Mouse (Mus musculus) right cerebral cortex, postnatal 25 days (tissue): Measurements from ENCODE around the gene Camk1d.

Source experiments
- DNase-seq: peaks from one replicate; pipeline ENCODE4 v3.0.0; 2022

The Camk1d gene

GRCm38 (mm10) chr2:5458075-5458494 lies 256.2 kb downstream of the Camk1d start:
- DNase-seq = peak; percentile 31

- DNase-seq = no peak
Measured at GRCm38 (mm10) chr2:5456108-5456507, 258.2 kb downstream of the Camk1d start.

GRCm38 (mm10) chr2:5454830-5455229 lies 259.5 kb downstream of the Camk1d start:
- DNase-seq = no peak

DNA sequence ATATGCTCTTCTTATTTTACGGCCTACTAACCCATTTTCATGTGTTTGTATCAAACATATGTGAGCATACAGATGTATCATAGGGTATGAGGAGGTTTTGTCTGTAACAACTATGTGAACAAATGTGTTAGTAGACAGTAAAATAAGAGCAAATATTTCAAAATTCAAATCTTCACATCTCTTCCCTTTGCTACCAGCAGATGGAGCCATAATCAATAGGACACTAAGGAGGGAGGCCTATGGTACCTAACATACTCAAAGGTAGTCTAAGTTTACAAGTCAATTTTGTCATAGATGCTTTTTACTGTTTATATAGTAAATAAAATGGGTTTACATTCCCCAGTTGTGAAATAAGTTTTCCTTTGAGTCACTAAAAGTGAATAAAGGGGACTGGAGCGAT lies 262.7 kb downstream of the Camk1d start:
- no peak for DNase-seq

- DNase-seq = no peak
Measured at GRCm38 (mm10) chr2:5445357-5445756, 269.0 kb downstream of the Camk1d start.

DNA sequence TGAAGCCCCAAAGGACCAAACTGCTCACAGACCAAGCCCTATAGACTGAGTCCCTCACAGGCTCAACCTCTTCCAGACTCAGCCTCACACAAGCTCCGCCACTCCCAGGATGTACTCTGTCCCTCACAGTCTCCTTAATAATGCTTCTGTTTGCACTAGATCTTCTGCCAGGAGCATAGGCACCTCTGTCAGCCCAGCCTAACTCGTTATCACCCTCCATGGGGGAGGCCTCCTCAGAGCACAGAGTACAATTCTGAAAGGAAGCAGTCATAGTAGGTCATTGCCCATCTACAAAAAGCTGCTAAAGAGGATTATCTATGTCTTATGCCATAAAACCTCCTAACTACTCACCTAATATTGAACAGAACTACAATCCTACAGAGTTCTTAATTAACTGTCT lies 276.6 kb downstream of the Camk1d start:
- DNase-seq = no peak

DNA sequence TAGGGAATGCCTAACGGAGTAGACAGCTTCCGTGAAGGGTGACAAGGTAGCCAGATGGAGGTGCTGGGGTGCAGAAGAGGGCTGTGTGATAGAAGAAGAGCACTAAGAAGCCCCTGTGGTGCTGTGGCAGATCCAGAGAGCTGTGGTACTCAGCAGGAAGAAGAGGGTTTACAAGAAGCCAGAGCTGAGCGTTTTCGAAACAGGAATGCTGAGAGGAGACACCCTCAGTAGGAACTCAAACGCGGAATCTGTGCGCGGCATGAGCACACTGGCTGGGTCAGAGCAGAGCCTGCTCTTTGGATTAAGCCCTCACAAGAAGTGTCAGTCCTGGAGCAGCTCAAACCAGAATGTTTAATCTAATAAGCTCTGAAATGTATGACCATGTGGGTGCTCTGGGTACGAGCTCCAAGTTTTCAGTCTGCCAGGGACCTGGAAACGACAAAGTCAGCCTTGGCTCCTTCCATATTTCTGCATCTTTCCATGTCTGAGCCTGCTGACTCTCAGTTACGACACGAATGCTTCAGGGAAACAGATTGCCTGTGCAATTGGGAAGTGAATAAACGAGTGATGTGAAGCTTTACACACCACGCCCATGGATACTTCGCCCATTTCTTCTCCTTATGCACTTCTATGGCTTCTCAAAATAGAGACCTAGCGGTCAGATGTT lies 278.6 kb downstream of the Camk1d start:
- no peak for DNase-seq

- no peak for DNase-seq
Measured at GRCm38 (mm10) chr2:5431309-5431708, 283.0 kb downstream of the Camk1d start.

DNA sequence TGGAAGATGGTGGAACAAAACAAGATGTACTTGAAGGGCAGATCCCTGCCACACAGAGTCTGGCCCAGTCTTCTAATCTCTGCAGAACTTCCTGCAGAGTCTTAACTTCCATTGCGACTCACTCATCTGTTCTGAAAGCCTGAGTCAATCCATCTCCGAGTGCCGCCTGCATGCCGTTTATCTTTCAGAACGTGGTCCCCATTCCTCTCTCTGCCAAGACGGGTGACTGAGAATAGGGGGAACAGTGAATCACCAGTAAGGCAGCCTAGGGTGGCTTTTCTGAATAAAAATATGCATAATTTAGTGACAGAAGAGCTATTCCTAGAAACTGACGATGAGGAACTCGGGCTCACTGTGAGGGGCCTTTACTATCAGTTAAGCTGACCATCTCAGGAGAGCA lies 284.4 kb downstream of the Camk1d start:
- no peak for DNase-seq

- no peak for DNase-seq
Measured at GRCm38 (mm10) chr2:5426110-5426509, 288.2 kb downstream of the Camk1d start.

GRCm38 (mm10) chr2:5425612-5426011 lies 288.7 kb downstream of the Camk1d start:
- DNase-seq = no peak

DNA sequence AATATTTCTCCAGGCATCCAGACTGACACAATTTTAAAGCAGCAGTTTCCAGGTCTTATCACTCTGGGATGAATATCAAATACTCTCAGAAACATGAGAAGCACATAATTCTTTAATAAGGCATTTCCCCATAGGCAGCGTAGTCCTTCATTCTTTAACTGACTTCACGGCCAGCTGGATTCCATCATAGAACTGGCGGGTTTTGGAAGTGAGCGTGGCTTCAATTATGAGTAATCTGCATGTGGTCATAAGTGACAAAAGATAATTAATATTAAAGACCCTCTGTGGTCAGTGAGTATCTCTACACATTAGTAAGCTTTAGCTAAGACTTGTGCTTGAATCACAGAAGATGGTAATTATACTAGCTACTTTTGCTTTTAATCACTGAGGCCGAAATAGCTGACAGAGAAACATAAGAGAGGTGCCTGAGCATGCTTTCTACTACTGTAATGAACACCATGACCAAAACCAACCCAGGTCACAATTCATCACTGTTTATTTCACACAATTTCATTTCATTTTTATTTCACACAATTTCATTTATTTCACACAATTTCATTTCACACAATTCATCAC lies 293.6 kb downstream of the Camk1d start:
- no peak for DNase-seq

DNA sequence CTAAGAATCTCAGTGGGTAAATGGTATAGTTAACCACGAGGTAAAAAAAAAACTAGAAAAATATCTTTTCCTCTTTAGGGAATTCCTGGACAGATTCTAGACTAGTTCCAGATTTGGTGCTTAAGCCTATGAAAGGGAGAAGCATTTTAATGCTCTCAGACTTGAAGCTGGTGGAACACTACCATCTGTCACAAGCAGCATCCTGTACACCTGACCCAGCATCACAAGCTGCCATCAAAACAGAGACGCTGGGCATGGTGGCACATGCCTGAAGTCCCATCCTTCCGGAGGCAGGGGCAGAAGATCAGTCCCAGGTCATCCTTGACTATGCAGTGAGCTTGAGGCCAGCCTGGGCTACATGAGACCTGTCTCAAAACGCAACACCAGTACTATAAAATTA lies 295.5 kb downstream of the Camk1d start:
- peak; percentile 19 for DNase-seq

GRCm38 (mm10) chr2:5417158-5418032 lies 296.9 kb downstream of the Camk1d start:
- no peak for DNase-seq

DNA sequence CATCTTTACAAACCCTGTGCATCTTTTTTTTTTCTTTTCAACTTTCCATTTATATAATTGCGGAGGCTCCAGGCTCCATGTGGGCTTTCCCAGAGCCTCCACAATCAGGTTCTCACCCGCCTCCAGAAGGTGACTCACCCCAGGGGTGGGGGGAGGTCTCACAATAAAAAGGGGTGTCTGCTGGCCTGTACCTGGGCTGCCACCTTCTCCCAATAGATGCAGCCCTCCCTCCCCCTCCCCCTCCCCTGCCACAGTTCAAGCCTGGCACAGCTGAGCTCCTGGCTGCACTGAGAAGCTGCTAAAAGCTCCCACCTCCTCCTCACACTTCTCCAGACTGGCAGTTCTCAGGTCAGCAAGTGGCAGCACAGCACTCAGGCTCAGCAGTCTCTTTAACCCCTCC lies 302.5 kb downstream of the Camk1d start:
- peak; percentile 69 for DNase-seq

- DNase-seq = no peak
Measured at GRCm38 (mm10) chr2:5403850-5404249, 310.5 kb downstream of the Camk1d start.

- no peak for DNase-seq
Measured at GRCm38 (mm10) chr2:5402036-5402435, 312.3 kb downstream of the Camk1d start.

DNA sequence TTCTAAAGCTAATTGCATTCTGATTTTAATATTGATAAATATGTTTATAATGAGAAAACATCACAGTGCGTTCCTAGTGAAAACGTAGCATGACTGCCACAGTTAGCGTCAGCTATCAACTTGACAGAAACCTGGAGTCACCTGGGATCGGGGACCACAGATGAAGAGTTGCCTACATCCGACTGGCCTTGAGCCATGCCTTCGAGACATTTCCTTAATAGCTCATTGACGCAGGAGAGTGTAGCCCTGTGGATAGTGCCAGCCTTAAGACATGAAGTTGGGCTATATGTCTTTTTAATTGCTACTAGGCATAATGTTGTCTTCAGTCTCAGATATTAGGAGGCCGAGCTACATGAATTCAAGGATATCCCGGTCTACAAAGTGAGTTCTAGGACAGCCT lies 315.8 kb downstream of the Camk1d start:
- no peak for DNase-seq

- DNase-seq = no peak
Measured at GRCm38 (mm10) chr2:5398043-5398442, 316.3 kb downstream of the Camk1d start.

- DNase-seq = no peak
Measured at GRCm38 (mm10) chr2:5397468-5397867, 316.8 kb downstream of the Camk1d start.

DNA sequence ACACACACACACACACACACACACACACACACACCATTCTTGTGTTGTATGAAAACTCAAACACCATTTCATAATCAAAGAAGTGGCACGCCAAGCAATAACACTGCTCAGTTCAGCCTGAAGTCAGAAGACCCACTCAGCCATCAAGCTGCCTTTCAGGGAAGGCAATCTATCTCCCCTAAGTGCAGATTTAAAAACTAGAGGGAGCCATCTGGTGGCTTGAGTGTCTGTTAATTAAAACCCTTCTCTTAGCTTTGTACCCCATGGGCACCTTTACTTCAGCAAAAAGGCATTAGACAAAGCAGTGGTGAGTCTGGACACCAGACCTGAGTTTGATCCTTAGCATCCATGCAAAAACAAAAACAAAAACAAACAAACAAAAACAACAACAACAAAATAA lies 317.9 kb downstream of the Camk1d start:
- DNase-seq = no peak

- DNase-seq = no peak
Measured at GRCm38 (mm10) chr2:5395873-5396272, 318.4 kb downstream of the Camk1d start.

DNA sequence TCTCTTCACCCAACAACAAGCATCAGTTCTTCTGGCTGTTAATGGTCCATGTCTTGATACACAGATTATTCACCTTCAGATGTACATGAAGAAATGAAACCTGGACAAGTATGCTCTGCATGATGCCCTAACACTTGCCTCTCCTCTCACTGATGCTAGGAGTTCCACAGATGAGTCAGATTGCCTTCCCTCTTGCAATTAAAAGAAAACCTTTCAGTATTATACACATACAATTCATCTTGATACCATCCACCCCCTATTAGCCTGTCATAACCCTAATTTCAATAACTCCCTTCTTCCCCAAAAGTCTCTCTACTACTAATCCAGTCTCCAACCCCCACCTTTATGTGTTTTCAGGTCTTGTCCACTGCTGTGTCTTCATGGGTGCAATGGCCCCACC lies 321.4 kb downstream of the Camk1d start:
- no peak for DNase-seq

DNA sequence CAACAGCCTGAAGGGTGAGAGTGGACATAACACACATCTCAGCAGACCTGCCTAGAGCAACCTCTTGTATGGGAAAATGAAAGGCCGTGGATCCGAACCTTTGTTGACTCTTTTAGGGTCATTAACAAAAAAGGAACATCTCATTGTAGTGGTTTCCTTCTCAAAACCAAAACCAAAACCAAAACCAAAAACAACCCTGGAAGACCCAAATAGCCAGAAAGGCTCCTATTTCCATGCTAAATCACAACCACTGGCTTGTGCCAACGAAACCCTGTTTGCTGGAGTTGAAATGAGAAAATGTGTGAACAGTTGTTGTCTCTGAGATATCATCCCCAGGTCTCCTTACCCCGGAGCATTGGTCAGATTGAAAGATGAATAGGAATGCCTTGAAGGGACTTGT lies 321.8 kb downstream of the Camk1d start:
- no peak for DNase-seq
